28 mouse cellular contexts compared by ENCODE assay signal in the genomic region with DNA sequence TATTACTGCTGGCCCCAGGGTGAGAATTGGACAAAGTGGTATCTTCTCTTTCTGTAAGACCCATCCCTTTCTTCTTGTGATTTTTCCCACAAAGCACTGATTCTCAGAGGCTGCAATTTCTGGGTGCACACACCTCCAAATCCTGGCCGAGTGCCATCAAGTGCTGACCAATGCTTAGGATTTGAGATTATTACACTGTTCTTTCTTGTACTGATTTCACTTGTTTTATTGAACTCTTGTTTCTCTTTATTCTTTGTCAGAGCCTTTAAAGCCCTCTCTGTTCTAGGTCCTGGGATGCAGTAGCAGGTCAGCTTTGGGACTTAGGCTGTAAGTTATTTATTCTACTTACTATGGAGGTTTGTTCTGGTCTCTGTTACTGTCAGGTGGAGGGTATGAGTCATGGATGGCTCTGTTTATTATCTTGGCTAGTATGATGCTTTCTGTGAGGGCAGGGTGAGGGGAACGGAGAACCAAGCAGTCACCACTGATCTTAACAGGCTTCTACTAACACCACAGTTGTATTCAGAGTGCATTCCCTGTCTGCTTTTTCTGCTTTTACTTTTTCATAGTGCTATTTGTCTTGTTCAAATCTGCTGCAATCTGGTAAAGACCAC.
DNase-seq lines count a peak whose midpoint lies in the region; ATAC-seq lines count a peak whose summit lies in the region.
"Had no signal": no experiment of that assay in that cellular context is flagged by ENCODE, and none has a peak within 500 bp of the region (broad histone marks: within the 10 kb centered on the region; RNA-seq: fewer than 3 reads in every experiment).

No protein-coding gene starts in this region.

- no peaks in the 10 kb centered on the region for H3K9me3 ChIP-seq in heart, embryonic 13.5 days
- H3K9me3 ChIP-seq in intestine, embryonic 14.5 days (ENCODE audit: control insufficient read depth, low read length), result no peaks in the 10 kb centered on the region
- H3K9me3 ChIP-seq in intestine, embryonic 16.5 days (ENCODE audit: control insufficient read depth, low read length), result no peaks in the 10 kb centered on the region
- H3K9me3 ChIP-seq: embryonic facial prominence, embryonic 10.5 days; embryonic facial prominence, embryonic 15.5 days; forebrain, embryonic 13.5 days; G1E; hindbrain, embryonic 13.5 days; limb, embryonic 12.5 days; liver, embryonic 15.5 days; midbrain, embryonic 10.5 days had no signal

- ATAC-seq in heart, embryonic 13.5 days (ENCODE audit: extremely low read depth, insufficient number of reproducible peaks, low FRiP score, low TSS enrichment), result no peak
- 0 out of 2 replicates have a peak, but pooled peaks have one; percentile 60 for ATAC-seq in intestine, embryonic 14.5 days (replicated peaks; ENCODE audit: low FRiP score, low TSS enrichment, low read depth)
- no peak for ATAC-seq in intestine, embryonic 16.5 days
- ATAC-seq: activated CD4-positive, CD25-positive, alpha-beta regulatory T cell, adult 4 months; forebrain, embryonic 13.5 days; midbrain, embryonic 16.5 days had no signal

- no peak for DNase-seq in heart, postnatal 4 days
- no peak for DNase-seq in intestine, embryonic 14.5 days (ENCODE audit: low spot score)
- DNase-seq in NIH3T3 (ENCODE audit: low read depth), result peak; percentile 66
- peak; percentile 10 for DNase-seq in yolk sac, embryonic 10.5 days (ENCODE audit: low spot score)
- DNase-seq in cerebellum, adult 9-10 months, result no peak
- no peak for DNase-seq in layer of hippocampus, postnatal 14 days (ENCODE audit: low spot score in 2 of 2)
- DNase-seq: adrenal gland, postnatal 10 days; cerebellum, adult 11 months; gastrocnemius, postnatal 10 days; kidney, adult 11 months; kidney, postnatal 14 days; layer of hippocampus, adult 9-11 months; lung, embryonic 14.5 days; spleen, adult 18-20 months; thymus, postnatal 4 days had no signal

- 0 out of 2 replicates have a peak overlapping the region, but pooled peaks have one; percentile 19 for H3K9ac ChIP-seq in heart, embryonic 13.5 days
- H3K9ac ChIP-seq in intestine, embryonic 14.5 days (ENCODE audit: low read length), result no peak overlapping the region
- no peak overlapping the region for H3K9ac ChIP-seq in intestine, embryonic 16.5 days (ENCODE audit: low read depth, low read length)
- H3K9ac ChIP-seq: embryonic facial prominence, embryonic 15.5 days; forebrain, embryonic 13.5 days; hindbrain, embryonic 13.5 days; limb, embryonic 12.5 days; liver, embryonic 15.5 days; lung, embryonic 14.5 days had no signal

- H3K4me3 ChIP-seq in heart, embryonic 13.5 days, result no peak overlapping the region
- no peak overlapping the region for H3K4me3 ChIP-seq in intestine, embryonic 14.5 days (ENCODE audit: low read depth, low read length)
- H3K4me3 ChIP-seq in intestine, embryonic 16.5 days (ENCODE audit: low read length), result no peak overlapping the region
- H3K4me3 ChIP-seq: embryonic facial prominence, embryonic 10.5 days; embryonic facial prominence, embryonic 15.5 days; forebrain, embryonic 13.5 days; hindbrain, embryonic 13.5 days; left cerebral cortex, adult 2 months; limb, embryonic 12.5 days; liver, embryonic 15.5 days; midbrain, embryonic 10.5 days had no signal

- H3K4me1 ChIP-seq in heart, embryonic 13.5 days, result peaks cover 11% of the 10 kb centered on the region
- no peaks in the 10 kb centered on the region for H3K4me1 ChIP-seq in intestine, embryonic 14.5 days (replicated peaks; ENCODE audit: control insufficient read depth, insufficient read depth, low read length)
- no peaks in the 10 kb centered on the region for H3K4me1 ChIP-seq in intestine, embryonic 16.5 days (ENCODE audit: control insufficient read depth, insufficient read depth, low read length)
- H3K4me1 ChIP-seq: embryonic facial prominence, embryonic 10.5 days; embryonic facial prominence, embryonic 15.5 days; forebrain, embryonic 13.5 days; hindbrain, embryonic 13.5 days; limb, embryonic 12.5 days; liver, embryonic 15.5 days; midbrain, embryonic 10.5 days had no signal

- no peaks in the 10 kb centered on the region for H3K27me3 ChIP-seq in heart, embryonic 13.5 days (replicated peaks)
- H3K27me3 ChIP-seq in intestine, embryonic 14.5 days (replicated peaks; ENCODE audit: control insufficient read depth, insufficient read depth, low read length), result no peaks in the 10 kb centered on the region
- no peaks in the 10 kb centered on the region for H3K27me3 ChIP-seq in intestine, embryonic 16.5 days (replicated peaks; ENCODE audit: control insufficient read depth, insufficient read depth, low read length)
- H3K27me3 ChIP-seq: embryonic facial prominence, embryonic 15.5 days; forebrain, embryonic 13.5 days; hindbrain, embryonic 13.5 days; limb, embryonic 12.5 days; liver, embryonic 15.5 days had no signal

- no peak overlapping the region for H3K4me2 ChIP-seq in heart, embryonic 13.5 days
- H3K4me2 ChIP-seq in intestine, embryonic 14.5 days (ENCODE audit: low read length), result no peak overlapping the region
- H3K4me2 ChIP-seq in intestine, embryonic 16.5 days (ENCODE audit: low read depth, low read length), result no peak overlapping the region
- H3K4me2 ChIP-seq: embryonic facial prominence, embryonic 15.5 days; forebrain, embryonic 13.5 days; hindbrain, embryonic 13.5 days; limb, embryonic 12.5 days; liver, embryonic 15.5 days; lung, embryonic 14.5 days had no signal

- H3K36me3 ChIP-seq in heart, embryonic 13.5 days, result peaks cover 39% of the 10 kb centered on the region
- peaks cover 19% of the 10 kb centered on the region; the same call in 1 of the 2 replicates for H3K36me3 ChIP-seq in intestine, embryonic 14.5 days (ENCODE audit: control insufficient read depth, insufficient read depth, low read length)
- no peaks in the 10 kb centered on the region for H3K36me3 ChIP-seq in intestine, embryonic 16.5 days (ENCODE audit: control insufficient read depth, insufficient read depth, low read length)

- peak overlapping the region; percentile 39; the same call in 1 of the 2 replicates for H3K27ac ChIP-seq in heart, embryonic 13.5 days (replicated peaks)
- no peak overlapping the region for H3K27ac ChIP-seq in intestine, embryonic 14.5 days (ENCODE audit: low read depth)
- H3K27ac ChIP-seq in intestine, embryonic 16.5 days (ENCODE audit: low read length), result no peak overlapping the region
- H3K27ac ChIP-seq: embryonic facial prominence, embryonic 10.5 days; embryonic facial prominence, embryonic 15.5 days; forebrain, embryonic 13.5 days; hindbrain, embryonic 13.5 days; left cerebral cortex, adult 2 months; limb, embryonic 12.5 days; liver, embryonic 15.5 days; midbrain, embryonic 10.5 days had no signal

- 40% methylated on average over 2 of the region's 2 CpGs for WGBS in heart, embryonic 13.5 days
- WGBS in intestine, embryonic 14.5 days, result 46% methylated on average over 2 of the region's 2 CpGs
- WGBS in intestine, embryonic 16.5 days, result 53% methylated on average over 2 of the region's 2 CpGs

Comparison
In these comparisons a context has a peak if more than half of its experiments do, and no peak if none do; other contexts are left out.
1. DNase-seq: peak in NIH3T3 (single experiment) and yolk sac, embryonic 10.5 days (single experiment); none in heart, postnatal 4 days (single experiment), intestine, embryonic 14.5 days (single experiment), cerebellum, adult 9-10 months (single experiment) and layer of hippocampus, postnatal 14 days (0 of 2).